Mouse (Mus musculus) bone marrow macrophage, adult 2 months (primary cell): ENCODE results near the gene Myh9.

ENCODE experiments used
- CTCF ChIP-seq: IDR thresholded peaks from 2 replicates; pipeline ENCODE4 v1.5.1; 2012; ENCODE audit warnings: low read depth, mild to moderate bottlenecking, low read length, moderate library complexity
- POLR2A ChIP-seq: IDR thresholded peaks from 2 replicates; pipeline ENCODE4 v1.6.1; 2012; ENCODE audit warnings: mild to moderate bottlenecking, low read depth, low read length, borderline replicate concordance

DNA sequence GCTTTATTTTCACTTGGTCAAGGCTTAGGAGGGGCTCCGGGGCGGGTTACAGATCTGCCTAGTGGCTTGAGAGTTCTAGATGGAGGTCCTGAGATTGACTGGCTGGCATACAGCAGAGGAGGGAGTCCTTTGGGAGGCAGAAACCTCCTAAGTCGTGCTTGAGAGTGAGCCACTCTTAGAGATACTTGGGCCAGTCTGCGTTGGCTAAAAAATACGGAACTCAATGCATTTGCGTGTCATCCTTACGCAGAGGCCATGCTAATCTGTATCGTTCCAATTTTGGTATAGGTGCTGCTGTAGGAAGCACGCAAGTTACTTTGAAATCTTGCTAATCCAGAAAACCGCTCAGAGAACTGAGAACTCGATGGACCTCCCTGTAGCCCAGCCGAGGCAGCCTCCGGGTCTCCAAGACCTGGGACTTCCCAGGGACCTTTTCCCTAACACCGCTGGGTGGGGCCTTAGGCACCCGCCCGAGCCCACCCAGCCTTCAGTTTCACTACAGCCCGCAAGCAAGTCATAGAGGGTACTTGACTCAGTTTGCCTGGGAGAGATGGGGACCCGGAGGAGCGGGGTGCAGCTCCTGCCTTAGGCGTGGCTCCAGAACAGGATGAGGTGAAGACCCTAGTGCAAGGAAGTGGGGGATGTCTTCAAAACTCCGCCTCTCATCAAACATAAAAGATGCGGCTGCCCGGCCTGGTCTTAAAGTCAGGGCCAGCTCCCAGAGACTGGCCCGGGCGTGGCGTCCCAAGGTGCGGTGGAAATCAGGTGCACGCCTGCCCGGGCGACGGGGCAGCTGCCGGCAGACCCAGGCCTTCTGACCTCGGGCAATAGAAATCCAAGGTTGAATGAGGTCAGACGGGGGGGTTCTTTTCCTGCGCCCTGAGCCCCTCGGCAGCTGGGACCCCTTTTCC, 1.3 kb downstream of the Myh9 start:
- no peak for TF ChIP-seq POLR2A
- TF ChIP-seq CTCF: no peak
